Comparison of ENCODE assay signal across 9 mouse cellular contexts in genomic region chr19:46136639-46137580, GRCm38 (mm10). TPM values are rescaled to one million over a fixed set of nuclear protein-coding genes. Genes with fewer than 3 reads are reported as not detected.
A peak's percentile ranks its signal among the peaks of the same experiment; 100 is the strongest.
DNase-seq lines count a peak whose midpoint lies in the region; ATAC-seq and TF ChIP-seq lines count a peak whose summit lies in the region.
"Had no signal": no experiment of that assay in that cellular context is flagged by ENCODE, and none has a peak within 500 bp of the region (broad histone marks: within the 10 kb centered on the region; RNA-seq: fewer than 3 reads in every experiment).

No protein-coding gene starts in this region.

- peak; percentile 58 for TF ChIP-seq CTCF in olfactory bulb, adult 2 months (IDR thresholded peaks at IDR 0.05; ENCODE audit: insufficient read depth, low read depth, low read length)

- peak overlapping the region; percentile 58 for H3K9ac ChIP-seq in heart, embryonic 15.5 days
- peak overlapping the region; percentile 33; the same call in 1 of the 2 replicates for H3K9ac ChIP-seq in lung, embryonic 15.5 days

- H3K27me3 ChIP-seq in forebrain, embryonic 10.5 days (ENCODE audit: poor library complexity, severe bottlenecking), result peaks cover 100% of the 10 kb centered on the region
- H3K27me3 ChIP-seq in heart, embryonic 15.5 days, result peaks cover 70% of the 10 kb centered on the region
- H3K27me3 ChIP-seq in lung, embryonic 15.5 days, result peaks cover 78% of the 10 kb centered on the region

- DNase-seq in CD8-positive naive resting alpha-beta T cell, adult 2 months (ENCODE audit: low read depth in 2 of 2, low spot score in 2 of 2), result peak; percentile 77 to 87
- peak; percentile 83 to 89 for DNase-seq in adrenal gland, postnatal 36 days
- peak; percentile 81 for DNase-seq in forebrain, embryonic 10.5 days (ENCODE audit: extremely low spot score, low spot score)
- DNase-seq in kidney, postnatal 10 days, result peak; percentile 78
- DNase-seq in thymus, postnatal 10 days (ENCODE audit: low spot score in 2 of 2), result peak; percentile 56 to 82

- no peak for TF ChIP-seq POLR2A in olfactory bulb, adult 2 months (IDR thresholded peaks at IDR 0.05; ENCODE audit: insufficient read depth, low read depth, low read length)

- peak overlapping the region; percentile 67 for H3K4me3 ChIP-seq in forebrain, embryonic 10.5 days
- peak overlapping the region; percentile 59 for H3K4me3 ChIP-seq in heart, embryonic 15.5 days
- H3K4me3 ChIP-seq in lung, embryonic 15.5 days, result peak overlapping the region; percentile 55
- H3K4me3 ChIP-seq in olfactory bulb, adult 2 months (ENCODE audit: insufficient read depth, low read depth, low read length), result peak overlapping the region; percentile 49

- ATAC-seq in heart, embryonic 15.5 days (replicated peaks; ENCODE audit: insufficient number of reproducible peaks, insufficient read depth, low FRiP score, low read depth), result peak; percentile 21; the same call in 1 of the 2 replicates
- no peak for ATAC-seq in lung, embryonic 15.5 days (ENCODE audit: borderline replicate concordance, extremely low read depth, low FRiP score, low TSS enrichment)

- H3K4me2 ChIP-seq in heart, embryonic 15.5 days, result peak overlapping the region; percentile 100
- peak overlapping the region; percentile 100 for H3K4me2 ChIP-seq in lung, embryonic 15.5 days

- 3% methylated on average over 49 of the region's 49 CpGs for WGBS in forebrain, embryonic 10.5 days
- 3% methylated on average over 49 of the region's 49 CpGs for WGBS in heart, embryonic 15.5 days
- WGBS in lung, embryonic 15.5 days, result 2% methylated on average over 49 of the region's 49 CpGs
- WGBS in olfactory bulb, adult 2 months, result 5% methylated on average over 48 of the region's 49 CpGs

- H3K4me1 ChIP-seq in forebrain, embryonic 10.5 days, result peaks cover 55% of the 10 kb centered on the region
- H3K4me1 ChIP-seq in heart, embryonic 15.5 days (replicated peaks), result peaks cover 40% of the 10 kb centered on the region
- H3K4me1 ChIP-seq in lung, embryonic 15.5 days, result peaks cover 32% of the 10 kb centered on the region
- H3K4me1 ChIP-seq in olfactory bulb, adult 2 months (ENCODE audit: control insufficient read depth, insufficient read depth, low read length), result peaks cover 24% of the 10 kb centered on the region

- no peaks in the 10 kb centered on the region for H3K9me3 ChIP-seq in forebrain, embryonic 10.5 days
- no peaks in the 10 kb centered on the region for H3K9me3 ChIP-seq in heart, embryonic 15.5 days (replicated peaks)
- no peaks in the 10 kb centered on the region for H3K9me3 ChIP-seq in lung, embryonic 15.5 days

- H3K36me3 ChIP-seq in forebrain, embryonic 10.5 days (replicated peaks), result no peaks in the 10 kb centered on the region
- no peaks in the 10 kb centered on the region for H3K36me3 ChIP-seq in heart, embryonic 15.5 days
- H3K36me3 ChIP-seq in lung, embryonic 15.5 days, result no peaks in the 10 kb centered on the region

- no peak overlapping the region for H3K27ac ChIP-seq in forebrain, embryonic 10.5 days
- H3K27ac ChIP-seq in heart, embryonic 15.5 days, result no peak overlapping the region
- no peak overlapping the region for H3K27ac ChIP-seq in lung, embryonic 15.5 days
- no peak overlapping the region for H3K27ac ChIP-seq in olfactory bulb, adult 2 months (ENCODE audit: insufficient read depth, low read depth, low read length)

RNA-seq across cellular contexts. Expression of gene Elovl3, which starts 5.2 kb away (rescaled TPM):
- 10 to 100 TPM in 1 of 2 experiments, 1 to 10 TPM in 1; 6.1 to 26.5 TPM for total RNA-seq in adrenal gland, postnatal 36 days (2021)
- polyA plus RNA-seq in forebrain, embryonic 10.5 days (2016; fragmentation: Nextera tagmentation; extraction: Ambion mirVana), result 0.07 and 0.17 TPM in 2 replicates
- not detected in 2 replicates for polyA plus RNA-seq in heart, embryonic 15.5 days (2015; fragmentation: Nextera tagmentation; extraction: Ambion mirVana)
- polyA plus RNA-seq in lung, embryonic 15.5 days (2015; fragmentation: Nextera tagmentation; extraction: Ambion mirVana), result not detected in 2 replicates
- not detected in 2 replicates for polyA plus RNA-seq in olfactory bulb, adult 2 months (2012; ENCODE audit: insufficient read depth, insufficient read length, low replicate concordance, missing spikeins)
- polyA plus RNA-seq: large intestine, adult 2 months had no signal

RNA-seq across cellular contexts. Expression of gene Pitx3, which starts 11.2 kb away (rescaled TPM):
- under 1 TPM in 1 of 2 experiments, not detected in 1; 0.26 TPM for total RNA-seq in adrenal gland, postnatal 36 days (2021)
- 0.18 and 0.25 TPM in 2 replicates for polyA plus RNA-seq in forebrain, embryonic 10.5 days (2016; fragmentation: Nextera tagmentation; extraction: Ambion mirVana)
- polyA plus RNA-seq in heart, embryonic 15.5 days (2015; fragmentation: Nextera tagmentation; extraction: Ambion mirVana), result 0.39 and 0.48 TPM in 2 replicates
- polyA plus RNA-seq in lung, embryonic 15.5 days (2015; fragmentation: Nextera tagmentation; extraction: Ambion mirVana), result 0.39 and 0.53 TPM in 2 replicates
- polyA plus RNA-seq in olfactory bulb, adult 2 months (2012; ENCODE audit: insufficient read depth, insufficient read length, low replicate concordance, missing spikeins), result not detected in 2 replicates
- polyA plus RNA-seq: large intestine, adult 2 months had no signal

RNA-seq across cellular contexts. Expression of gene Gbf1, which starts 15.4 kb away (rescaled TPM):
- total RNA-seq in adrenal gland, postnatal 36 days (2021), result 10 to 100 TPM; 60.6 to 77.4 TPM
- polyA plus RNA-seq in forebrain, embryonic 10.5 days (2016; fragmentation: Nextera tagmentation; extraction: Ambion mirVana), result 36.9 and 41.8 TPM in 2 replicates
- 41.2 and 48.2 TPM in 2 replicates for polyA plus RNA-seq in heart, embryonic 15.5 days (2015; fragmentation: Nextera tagmentation; extraction: Ambion mirVana)
- 62.4 and 65.0 TPM in 2 replicates for polyA plus RNA-seq in lung, embryonic 15.5 days (2015; fragmentation: Nextera tagmentation; extraction: Ambion mirVana)
- polyA plus RNA-seq in olfactory bulb, adult 2 months (2012; ENCODE audit: insufficient read depth, insufficient read length, low replicate concordance, missing spikeins), result 348 TPM in 1 of 2 replicates, not detected in the other
